Mouse (Mus musculus) olfactory bulb, adult 2 months (tissue): Measurements from ENCODE around the gene Arpp21.

Experiments
- CTCF ChIP-seq: fragments of 200-500 bp; IDR thresholded peaks from 2 replicates; pipeline ENCODE4 v1.5.1; 2012; ENCODE audit warnings: low read depth, mild to moderate bottlenecking, low read length, moderate library complexity; ENCODE audit not compliant: insufficient read depth
- POLR2A ChIP-seq: fragments of 200-500 bp; IDR thresholded peaks from 2 replicates; pipeline ENCODE4 v1.6.1; 2012; ENCODE audit warnings: mild to moderate bottlenecking, low read depth, low read length, moderate library complexity; ENCODE audit not compliant: insufficient read depth

DNA sequence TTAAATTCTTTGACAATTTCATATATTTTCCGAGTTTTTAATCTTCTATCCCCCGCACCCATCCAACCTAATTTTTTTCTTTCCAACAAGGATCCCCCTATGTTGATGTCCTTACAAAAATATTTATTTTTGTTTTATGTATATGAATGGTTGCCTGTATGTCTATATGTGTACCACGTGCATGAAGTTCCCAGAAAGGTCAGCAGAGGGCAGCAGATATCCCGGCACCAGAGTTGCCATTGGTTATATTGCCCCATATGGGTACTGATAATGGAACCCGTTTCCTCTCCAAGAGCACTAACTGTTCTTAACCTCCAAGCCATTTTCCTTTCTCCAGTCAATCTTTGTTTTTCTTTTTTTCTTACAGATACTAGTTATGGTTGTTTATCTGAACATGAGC is 124.1 kb downstream of the Arpp21 start:
- no peak for TF ChIP-seq POLR2A
- no peak for TF ChIP-seq CTCF
